Mouse (Mus musculus): Measurements from ENCODE around the gene Arap2. TPM values are rescaled to one million over a fixed set of nuclear protein-coding genes. Genes with fewer than 3 reads are reported as not detected.

Gene Arap2
- 68.8 to 147 TPM (median 72.8 TPM) in 3 replicates for total RNA-seq (2017)

- no peak for ATAC-seq (replicated peaks; ENCODE audit: insufficient number of reproducible peaks, low FRiP score, low TSS enrichment, poor library complexity, severe bottlenecking)
These were observed at the start of gene Arap2 for GRCm38 (mm10) chr5:62765784-62766701. TSS of gene Arap2 (minus strand) at chr5:62766159.

- ATAC-seq (replicated peaks; ENCODE audit: insufficient number of reproducible peaks, low FRiP score, low TSS enrichment, poor library complexity, severe bottlenecking): peak; percentile 99
These were observed 49.8 kb upstream of the Arap2 start for GRCm38 (mm10) chr5:62815741-62816140.

- no peak for ATAC-seq (replicated peaks; ENCODE audit: insufficient number of reproducible peaks, low FRiP score, low TSS enrichment, poor library complexity, severe bottlenecking)
These were observed 48.1 kb upstream of the Arap2 start for GRCm38 (mm10) chr5:62814072-62814414.

- ATAC-seq (replicated peaks; ENCODE audit: insufficient number of reproducible peaks, low FRiP score, low TSS enrichment, poor library complexity, severe bottlenecking): no peak
These were observed 47.6 kb upstream of the Arap2 start, which contains the start of gene Dthd1 for GRCm38 (mm10) chr5:62813402-62814071. TSS of gene Dthd1 (plus strand) at chr5:62813823.

- ATAC-seq (replicated peaks; ENCODE audit: insufficient number of reproducible peaks, low FRiP score, low TSS enrichment, poor library complexity, severe bottlenecking): no peak
These were observed 26.8 kb upstream of the Arap2 start for GRCm38 (mm10) chr5:62792776-62793175.

- peak; percentile 92 for ATAC-seq (replicated peaks; ENCODE audit: insufficient number of reproducible peaks, low FRiP score, low TSS enrichment, poor library complexity, severe bottlenecking)
These were observed 25.1 kb upstream of the Arap2 start for GRCm38 (mm10) chr5:62790921-62791564.

- no peak for ATAC-seq (replicated peaks; ENCODE audit: insufficient number of reproducible peaks, low FRiP score, low TSS enrichment, poor library complexity, severe bottlenecking)
These were observed 20.9 kb upstream of the Arap2 start for GRCm38 (mm10) chr5:62786809-62787208.

- ATAC-seq (replicated peaks; ENCODE audit: insufficient number of reproducible peaks, low FRiP score, low TSS enrichment, poor library complexity, severe bottlenecking): no peak
These were observed 12.7 kb upstream of the Arap2 start for GRCm38 (mm10) chr5:62778682-62779081.

GRCm38 (mm10) chr5:62777804-62778203 is 11.8 kb upstream of the Arap2 start:
- ATAC-seq (replicated peaks; ENCODE audit: insufficient number of reproducible peaks, low FRiP score, low TSS enrichment, poor library complexity, severe bottlenecking): no peak

GRCm38 (mm10) chr5:62771775-62772599 is 6.0 kb upstream of the Arap2 start:
- ATAC-seq (replicated peaks; ENCODE audit: insufficient number of reproducible peaks, low FRiP score, low TSS enrichment, poor library complexity, severe bottlenecking): no peak

GRCm38 (mm10) chr5:62765459-62765783 is 538 bp downstream of the Arap2 start:
- no peak for ATAC-seq (replicated peaks; ENCODE audit: insufficient number of reproducible peaks, low FRiP score, low TSS enrichment, poor library complexity, severe bottlenecking)

- ATAC-seq (replicated peaks; ENCODE audit: insufficient number of reproducible peaks, low FRiP score, low TSS enrichment, poor library complexity, severe bottlenecking): no peak
These were observed 1.8 kb downstream of the Arap2 start for GRCm38 (mm10) chr5:62764161-62764560.

GRCm38 (mm10) chr5:62763046-62763445 is 2.9 kb downstream of the Arap2 start:
- no peak for ATAC-seq (replicated peaks; ENCODE audit: insufficient number of reproducible peaks, low FRiP score, low TSS enrichment, poor library complexity, severe bottlenecking)

GRCm38 (mm10) chr5:62762298-62762960 is 3.5 kb downstream of the Arap2 start:
- no peak for ATAC-seq (replicated peaks; ENCODE audit: insufficient number of reproducible peaks, low FRiP score, low TSS enrichment, poor library complexity, severe bottlenecking)

GRCm38 (mm10) chr5:62760791-62761504 is 5.0 kb downstream of the Arap2 start:
- ATAC-seq (replicated peaks; ENCODE audit: insufficient number of reproducible peaks, low FRiP score, low TSS enrichment, poor library complexity, severe bottlenecking): no peak

GRCm38 (mm10) chr5:62755808-62756527 is 10.0 kb downstream of the Arap2 start:
- ATAC-seq (replicated peaks; ENCODE audit: insufficient number of reproducible peaks, low FRiP score, low TSS enrichment, poor library complexity, severe bottlenecking): peak; percentile 65

GRCm38 (mm10) chr5:62752934-62753333 is 13.0 kb downstream of the Arap2 start:
- no peak for ATAC-seq (replicated peaks; ENCODE audit: insufficient number of reproducible peaks, low FRiP score, low TSS enrichment, poor library complexity, severe bottlenecking)

Data from monocyte, adult 5-6 weeks (primary cell).